Mouse (Mus musculus): ENCODE results near the gene Sh3bgrl3.

DNA sequence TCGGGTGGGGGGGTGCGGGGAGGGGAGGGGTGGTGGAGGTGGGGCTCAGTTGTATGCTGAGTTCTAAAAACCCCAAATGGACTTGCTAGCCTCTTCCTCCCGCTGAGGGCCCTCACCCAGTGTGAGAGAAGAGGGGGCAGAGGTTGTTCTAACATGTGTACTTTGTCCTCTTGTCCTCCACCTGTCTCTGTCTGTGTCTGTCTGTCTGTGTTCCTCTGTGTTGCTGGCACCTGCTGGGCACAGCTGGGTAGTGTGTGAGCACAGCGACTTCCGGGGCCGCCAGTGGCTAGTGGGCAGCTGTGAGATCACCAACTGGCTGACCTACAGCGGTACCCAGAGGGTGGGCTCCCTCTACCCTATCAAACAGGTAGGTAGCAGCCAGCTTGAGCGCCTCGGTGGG lies 39.6 kb downstream of the Sh3bgrl3 start:
- TF ChIP-seq POLR2A (IDR thresholded peaks at IDR 0.05; ENCODE audit: extremely low read depth, insufficient read depth, low read length) (no peak), CTCF (IDR thresholded peaks at IDR 0.05; ENCODE audit: low read depth, low read length) (no peak)
